Mouse (Mus musculus): ENCODE results near the gene Zfp39. TPM values are rescaled to one million over a fixed set of nuclear protein-coding genes. Genes with fewer than 3 reads are reported as not detected.
"Not testable (repeated sequence)": the region's sequence is repeated elsewhere in the genome, so short reads cannot be mapped to it uniquely, and the experiment has no call there.

The Zfp39 gene
- total RNA-seq, 2 experiments from 2014 or later: 6.0 to 6.5 TPM

DNA sequence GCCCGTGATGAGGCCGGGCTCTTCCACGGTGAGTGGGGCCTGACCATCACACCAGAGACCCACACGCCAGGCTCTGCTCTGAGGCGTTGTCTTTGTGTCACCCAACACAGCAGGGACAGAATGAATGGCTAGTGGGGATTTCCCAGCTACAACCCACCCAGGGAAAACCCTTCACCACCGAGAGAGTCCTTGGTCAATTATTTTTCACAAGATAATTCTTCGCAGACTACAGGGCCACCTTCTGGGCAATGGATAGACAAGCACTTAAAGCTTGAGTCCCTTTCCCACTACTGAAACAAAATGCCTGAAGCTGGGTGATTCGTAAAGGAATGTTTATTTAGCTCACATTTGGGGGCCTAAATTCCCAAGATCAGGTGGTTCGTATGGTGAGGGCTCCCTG, 18.4 kb upstream of the Zfp39 start:
- DNase-seq: no peak

DNA sequence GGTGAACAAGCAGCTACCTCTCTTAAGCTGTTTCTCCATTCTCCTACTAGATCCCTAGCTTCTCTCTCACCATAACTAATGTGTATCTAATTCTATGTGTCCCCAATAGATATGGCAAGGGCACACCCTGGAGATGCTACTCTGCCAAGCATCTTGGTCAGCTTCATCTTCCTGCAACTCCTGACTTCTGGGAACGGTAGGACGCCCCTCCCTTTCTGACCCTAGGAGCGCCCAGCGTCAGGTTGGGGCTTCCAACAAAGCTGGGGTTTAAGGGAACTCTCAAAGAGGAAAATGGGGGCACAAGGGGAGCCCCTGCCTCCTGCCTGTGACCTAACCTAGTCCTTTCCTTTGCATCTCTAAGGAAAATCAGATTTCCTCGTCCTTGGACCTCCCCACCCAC, 14.7 kb upstream of the Zfp39 start:
- no peak for DNase-seq

DNA sequence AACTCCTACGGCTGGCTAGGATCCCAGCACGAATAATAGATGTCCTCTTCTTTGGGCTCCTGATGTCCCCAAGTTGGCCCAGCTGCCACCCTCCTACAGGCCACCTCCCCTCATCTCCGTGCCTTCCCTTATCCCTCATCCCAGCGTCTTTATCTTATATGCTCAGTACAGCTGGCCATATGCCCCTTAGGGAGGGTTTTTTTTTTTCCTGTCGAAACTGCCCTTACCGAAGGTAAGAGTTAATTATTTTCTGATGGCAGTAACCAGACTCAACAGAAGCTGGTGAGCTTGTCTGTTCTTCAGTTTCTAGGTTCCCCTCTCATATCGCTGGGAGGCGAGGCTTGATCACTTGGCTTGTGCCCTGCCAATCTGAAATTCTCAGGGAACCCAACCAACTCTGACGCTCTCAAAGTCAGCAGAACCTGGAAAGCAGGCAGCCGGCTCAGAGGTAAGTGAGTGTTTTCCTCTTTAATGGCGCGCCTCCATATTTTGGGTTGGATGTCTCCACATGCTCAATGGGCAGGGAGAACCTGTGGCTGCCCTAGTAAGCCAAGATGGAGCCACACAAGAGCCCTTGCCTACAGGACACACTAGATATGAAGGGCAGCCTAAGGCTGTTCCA, 13.8 kb upstream of the Zfp39 start, which contains the start of gene Btnl10:
Btnl10 (plus strand) TSS at position 164 of the 622 bp plus-strand sequence.
- no peak for DNase-seq

DNA sequence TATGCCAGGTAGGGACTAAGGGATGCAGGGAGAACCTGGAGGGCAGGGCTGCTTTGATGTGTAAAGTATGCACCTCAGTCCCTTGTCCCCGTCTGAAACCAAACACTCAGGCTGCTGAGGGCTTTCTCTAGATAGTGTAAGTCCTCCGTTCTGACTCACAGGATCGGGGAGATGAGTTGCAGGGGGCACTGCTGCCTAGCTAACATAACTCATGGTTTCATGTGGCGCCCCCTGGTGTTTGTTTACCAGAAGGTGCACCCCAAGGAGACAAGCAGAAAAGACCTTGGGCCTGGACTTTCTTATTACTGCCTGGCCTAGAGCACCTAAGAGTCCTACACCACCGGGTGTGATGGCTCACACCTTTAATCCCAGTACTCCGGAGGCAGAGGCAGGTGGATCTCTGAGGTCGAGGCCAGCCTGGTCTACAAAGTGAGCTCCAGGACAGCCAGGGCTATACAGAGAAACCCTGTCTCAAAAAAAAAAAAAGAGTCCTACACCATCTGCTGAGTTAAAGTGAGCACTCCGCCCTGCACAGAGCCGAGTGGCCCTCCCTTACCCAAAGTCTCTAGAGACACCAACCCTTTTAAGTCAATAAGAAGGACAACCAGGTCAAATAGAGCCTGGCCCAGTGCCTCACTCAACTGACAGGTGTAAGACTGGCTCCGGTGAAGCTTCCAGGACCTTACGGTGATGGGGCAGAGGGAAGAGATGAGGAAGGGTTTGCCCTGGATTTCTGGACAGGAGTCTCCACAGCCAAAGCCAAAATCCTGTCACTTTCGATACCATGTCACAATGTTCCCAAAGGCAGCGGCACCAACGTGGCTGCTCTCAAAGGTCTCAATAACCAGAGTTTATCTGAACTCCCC, 13.1 kb upstream of the Zfp39 start:
- peak; percentile 49 for DNase-seq

DNA sequence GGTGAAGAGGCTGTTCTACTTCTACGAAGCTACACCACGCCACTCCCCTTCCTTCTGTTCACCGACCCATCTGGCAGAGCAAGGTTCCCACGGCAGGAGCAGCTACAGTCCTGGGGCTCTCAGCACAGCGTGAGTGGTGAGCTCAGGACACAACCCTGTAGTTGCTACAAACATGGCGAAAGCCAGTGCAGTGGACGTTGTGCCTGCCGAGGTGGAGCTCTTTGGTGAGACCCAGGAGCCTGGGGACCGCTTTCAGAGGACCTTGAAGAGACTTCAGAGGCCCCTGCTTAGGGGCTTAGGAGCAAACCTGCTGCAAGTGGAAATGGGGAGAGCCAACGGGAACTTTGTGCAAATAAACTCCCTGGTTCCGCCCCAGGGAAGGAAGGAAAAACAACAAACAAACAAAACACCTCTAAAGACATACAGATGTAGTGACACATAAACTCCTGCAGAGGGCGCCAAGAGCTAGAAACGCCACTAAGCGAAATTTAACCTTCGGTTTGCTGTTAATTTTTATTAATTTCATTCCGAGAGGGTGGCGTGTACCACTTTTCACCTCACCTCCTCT, 10.5 kb upstream of the Zfp39 start:
- DNase-seq: no peak

DNA sequence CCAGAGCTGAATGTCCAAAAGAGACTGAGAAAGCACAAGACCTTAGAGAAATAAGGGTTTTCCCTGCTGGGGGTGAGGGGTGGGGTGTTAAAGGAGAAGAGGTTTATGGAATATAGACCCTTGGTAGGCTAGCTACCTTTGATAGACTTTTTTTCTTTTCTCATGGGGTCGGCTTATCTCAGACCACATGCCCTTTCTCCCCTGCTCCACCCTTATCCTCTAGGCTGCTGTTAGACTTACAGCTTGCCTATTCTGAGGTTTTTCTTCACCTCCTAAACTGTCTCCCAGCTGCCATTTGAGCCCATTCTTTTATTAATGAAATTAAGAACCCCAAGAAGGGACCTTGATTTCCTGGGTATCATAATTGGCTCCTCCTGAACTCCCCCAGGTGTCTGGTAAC, 9.8 kb upstream of the Zfp39 start:
- no peak for DNase-seq

DNA sequence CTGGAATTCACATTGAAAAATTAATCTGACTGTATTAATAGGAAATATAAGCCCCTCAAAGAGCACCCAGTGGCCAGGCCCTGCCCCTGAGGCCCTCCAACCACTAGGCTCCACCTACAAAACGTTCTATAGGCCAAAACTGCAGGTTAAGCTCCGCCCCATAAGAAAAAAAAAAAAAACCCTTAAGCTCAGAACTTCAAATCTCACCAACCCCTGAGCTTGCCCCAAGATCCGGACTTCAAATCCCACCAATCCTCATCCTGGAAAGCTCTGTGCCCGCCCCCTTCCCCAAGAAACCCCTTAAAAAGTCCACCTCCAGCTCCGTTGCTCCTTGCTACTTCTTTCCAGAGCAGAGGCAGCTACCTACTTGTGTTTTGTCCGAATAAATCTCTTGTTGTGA, 813 bp upstream of the Zfp39 start:
- no peak for DNase-seq

DNA sequence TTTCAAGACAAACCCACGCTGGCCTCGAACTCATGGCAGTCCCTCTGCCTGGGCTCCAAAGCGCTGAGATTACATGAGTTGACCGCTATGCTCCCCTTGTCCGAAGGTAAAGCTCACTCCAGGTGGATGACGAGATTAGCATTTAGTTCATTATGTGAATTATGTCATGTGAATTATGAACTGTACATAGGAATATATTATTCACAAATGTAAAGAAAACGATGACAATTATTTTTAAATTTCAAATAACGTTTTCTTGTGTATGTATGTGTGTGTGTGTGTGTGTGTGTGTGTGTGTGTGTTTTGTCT, 339 bp upstream of the Zfp39 start:
- no peak for DNase-seq

DNA sequence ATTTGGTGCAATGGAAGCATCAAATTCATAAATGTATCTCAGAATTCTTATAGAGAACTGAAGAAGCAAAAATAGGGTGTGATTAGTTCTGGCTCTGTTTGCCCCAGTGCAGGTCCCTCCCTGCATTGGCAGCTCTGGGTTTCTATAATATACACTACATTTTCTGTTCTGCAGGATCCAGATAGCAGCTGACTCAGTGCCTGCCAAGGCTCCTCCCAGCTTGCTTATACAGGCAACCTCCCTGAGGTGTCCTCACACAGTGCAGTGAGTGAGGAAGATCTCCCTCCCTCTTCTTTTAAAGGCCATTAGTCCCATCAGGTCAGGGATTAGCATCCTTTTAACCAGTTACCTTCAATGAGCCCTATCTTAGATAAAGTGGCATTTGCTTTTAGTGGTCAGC, 2.9 kb downstream of the Zfp39 start:
- DNase-seq: no peak

DNA sequence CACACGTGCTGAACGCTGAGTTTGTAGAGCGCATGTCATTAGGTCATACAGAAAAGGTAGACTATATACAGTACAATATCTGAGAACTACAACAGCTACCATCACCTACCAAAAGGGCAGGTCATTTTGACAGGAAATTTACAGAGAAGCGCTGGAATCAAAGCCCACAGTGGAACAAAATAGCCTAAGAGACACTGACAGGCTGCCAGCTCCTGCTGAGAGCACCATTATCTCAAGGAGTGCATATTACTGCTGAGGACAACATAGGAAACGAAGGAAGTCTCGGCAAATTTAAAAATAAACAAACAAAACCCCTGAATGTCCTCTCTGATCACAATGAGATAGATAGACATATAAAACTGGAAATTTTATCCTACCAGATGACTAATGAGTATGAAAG, 6.5 kb downstream of the Zfp39 start:
- DNase-seq: no peak

DNA sequence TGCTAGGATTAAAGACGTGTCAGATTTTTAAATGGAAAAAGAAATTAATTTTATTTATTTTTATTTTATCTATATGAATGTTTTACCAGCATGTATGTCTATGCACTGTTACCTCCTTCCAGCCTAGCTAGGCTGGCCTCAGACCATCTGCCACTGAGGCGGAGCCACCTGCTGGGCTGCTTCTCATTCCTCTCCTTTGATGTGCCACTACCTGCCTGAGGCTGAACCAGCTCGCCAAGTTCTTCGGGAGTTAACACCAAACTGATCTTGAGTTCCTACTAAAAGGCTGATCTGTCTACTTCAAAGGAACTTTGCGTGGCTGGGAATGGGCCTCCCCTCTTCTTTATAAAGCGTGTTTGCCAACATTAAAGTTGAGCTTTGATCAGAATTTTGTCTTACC, 9.6 kb downstream of the Zfp39 start:
- DNase-seq: no peak

DNA sequence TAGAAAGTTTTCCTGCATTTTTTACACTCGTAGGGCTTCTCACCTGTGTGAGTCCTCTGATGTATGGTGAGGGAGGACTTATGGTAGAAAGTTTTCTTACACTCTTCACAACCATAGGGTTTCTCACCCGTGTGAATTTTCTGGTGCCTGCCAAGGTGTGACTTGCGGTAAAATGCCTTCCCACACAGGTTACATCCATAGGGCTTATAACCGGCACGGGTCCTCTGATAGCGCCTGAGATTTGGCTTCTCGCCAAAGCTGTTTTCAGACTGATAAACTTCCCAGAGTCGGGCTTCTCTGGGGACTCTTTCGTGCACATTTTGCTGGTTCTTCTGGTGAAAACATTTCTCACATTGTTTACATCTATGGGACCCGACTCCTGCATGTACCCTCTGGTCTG, 13.5 kb downstream of the Zfp39 start:
- no peak for DNase-seq

DNA sequence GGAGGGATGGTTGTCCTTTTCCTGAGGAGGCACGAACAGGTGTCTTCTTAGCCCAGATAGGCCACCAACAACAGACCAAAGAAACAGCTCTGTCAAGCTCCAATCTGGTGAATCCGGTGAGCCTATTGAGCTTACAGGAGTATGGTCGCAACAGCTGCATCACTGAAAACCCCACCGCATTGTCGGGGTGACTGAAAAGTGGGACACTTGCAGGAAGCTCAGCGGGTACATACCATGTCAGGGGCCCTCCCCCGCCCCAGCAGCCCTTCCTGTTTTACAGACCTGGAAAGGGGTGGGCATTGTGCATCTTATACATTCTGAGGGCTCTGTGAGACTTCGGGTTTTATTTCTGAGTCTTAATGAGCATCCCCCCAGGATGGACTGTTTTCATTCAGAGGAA, 20.3 kb downstream of the Zfp39 start:
- DNase-seq: no peak

DNA sequence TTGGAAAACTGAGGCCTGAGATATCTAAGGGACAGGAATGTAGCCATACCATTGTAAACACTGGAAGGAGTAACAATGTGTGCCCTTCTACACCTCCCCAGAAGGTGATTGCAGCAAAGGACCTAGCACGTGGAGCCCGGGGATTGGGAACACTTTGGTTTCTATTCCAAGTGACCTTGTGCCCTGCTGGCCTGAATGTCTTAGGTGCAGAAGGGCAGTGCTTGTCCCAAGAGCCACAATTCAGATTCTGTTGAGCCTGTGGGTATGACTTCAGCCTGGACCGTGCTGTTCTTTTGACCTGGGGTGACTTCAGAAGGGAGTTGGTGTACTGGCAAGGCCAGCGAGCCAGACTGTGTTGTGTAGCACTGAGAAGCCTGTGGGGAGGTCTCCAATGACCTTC, 33.1 kb downstream of the Zfp39 start:
- no peak for DNase-seq

DNA sequence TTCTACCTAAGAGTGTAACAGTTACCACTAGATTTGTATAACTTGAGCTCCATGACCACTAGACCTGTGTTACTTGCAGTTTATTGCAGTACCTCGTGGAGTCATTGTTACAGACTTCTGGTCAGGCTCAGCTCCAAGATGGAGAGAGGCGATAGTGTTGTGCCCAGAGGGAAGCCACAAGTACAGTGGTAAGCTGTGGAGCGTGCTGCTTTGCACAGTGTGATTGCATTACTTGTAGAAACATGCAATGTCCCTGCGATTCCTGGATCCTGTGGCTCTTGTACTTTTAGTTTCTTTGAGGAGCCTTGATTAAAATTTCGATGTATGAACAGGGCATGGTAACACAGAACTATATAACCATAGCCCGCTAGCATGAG, 36.1 kb downstream of the Zfp39 start:
- no peak for DNase-seq

DNA sequence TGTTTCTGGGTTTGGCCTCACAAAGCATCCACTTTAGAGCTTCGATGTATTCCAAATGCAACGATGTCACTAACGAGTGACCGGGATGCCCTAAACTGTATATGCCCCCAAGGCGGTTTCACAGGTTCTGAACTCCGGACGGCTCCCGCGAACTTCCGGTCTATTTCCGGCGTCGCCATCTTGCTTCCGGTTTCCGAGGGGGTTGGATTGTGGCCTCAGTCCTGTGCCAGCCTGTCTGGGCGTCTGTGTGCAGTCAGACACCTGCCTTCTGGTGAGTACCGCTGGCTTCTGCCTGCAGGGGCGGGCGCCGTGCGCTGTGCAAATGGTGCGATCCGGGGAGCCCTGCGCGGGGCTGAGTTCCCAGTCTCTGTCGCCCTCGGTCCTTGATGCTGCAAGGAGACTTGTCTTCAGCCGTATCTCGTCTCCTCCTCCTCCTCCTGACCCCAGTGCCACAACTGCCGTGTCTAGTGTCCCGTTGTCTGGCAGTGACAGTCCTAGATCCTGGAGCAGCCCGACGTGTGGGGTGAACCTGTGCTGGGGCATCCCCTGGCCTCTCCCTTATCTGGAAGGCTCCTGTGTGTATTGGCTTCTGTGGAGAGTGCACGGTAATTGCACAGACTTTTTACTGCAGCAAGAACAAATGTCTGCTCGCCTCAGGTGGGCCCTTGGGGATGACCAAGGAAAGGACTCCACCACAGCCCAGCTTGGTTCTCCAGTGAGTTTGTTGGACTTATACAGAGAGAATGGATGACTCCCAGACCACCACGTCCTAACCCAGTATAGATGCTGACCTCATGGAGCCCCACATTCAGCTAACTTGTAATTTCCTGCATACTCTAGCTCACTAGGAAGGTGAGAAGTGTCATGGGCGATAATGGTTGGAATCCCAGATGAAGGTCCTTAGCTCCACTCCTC, 36.7 kb downstream of the Zfp39 start, which contains the start of gene 2810021J22Rik:
2810021J22Rik (plus strand) TSS at position 178 of the 915 bp plus-strand sequence.
- DNase-seq: peak; percentile 65

DNA sequence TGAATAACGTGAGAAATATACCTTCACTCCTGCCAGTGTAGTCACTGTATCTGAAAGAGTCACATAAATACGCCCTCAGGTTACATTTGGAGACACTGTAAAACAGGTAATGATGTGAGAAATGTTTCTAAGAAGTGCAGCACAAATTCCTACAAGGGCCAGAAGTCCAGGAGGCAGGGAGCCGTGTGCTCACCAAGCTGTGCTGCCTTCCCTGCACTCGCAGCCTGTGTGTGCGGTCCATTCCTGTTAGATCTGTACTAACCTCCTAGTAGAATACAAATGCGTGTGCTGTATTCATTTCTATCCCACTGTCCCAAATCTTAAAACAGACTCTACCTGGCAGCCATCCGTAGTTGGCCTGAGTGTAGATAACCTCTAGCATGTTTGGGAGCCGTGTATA, 43.3 kb downstream of the Zfp39 start:
- DNase-seq: no peak

DNA sequence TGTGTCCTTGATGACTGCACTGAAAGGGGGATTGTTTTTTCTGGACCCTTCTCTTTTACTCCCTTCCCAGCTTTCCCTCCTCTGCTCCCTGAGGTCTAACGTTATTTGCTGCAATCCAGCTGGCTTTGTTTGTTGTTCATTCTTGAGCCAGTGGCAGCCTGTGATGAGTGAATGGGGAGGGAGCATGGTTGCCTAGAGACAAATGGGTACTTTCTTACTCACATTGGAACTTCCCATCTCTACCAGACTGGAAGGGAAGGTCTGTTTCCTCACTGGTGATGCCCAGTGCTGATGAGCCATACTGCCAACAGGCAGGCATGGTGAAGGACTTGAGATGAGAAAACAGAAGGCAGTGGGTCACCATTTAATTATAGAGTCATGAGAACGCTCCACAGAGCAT, 54.3 kb downstream of the Zfp39 start:
- DNase-seq: no peak

DNA sequence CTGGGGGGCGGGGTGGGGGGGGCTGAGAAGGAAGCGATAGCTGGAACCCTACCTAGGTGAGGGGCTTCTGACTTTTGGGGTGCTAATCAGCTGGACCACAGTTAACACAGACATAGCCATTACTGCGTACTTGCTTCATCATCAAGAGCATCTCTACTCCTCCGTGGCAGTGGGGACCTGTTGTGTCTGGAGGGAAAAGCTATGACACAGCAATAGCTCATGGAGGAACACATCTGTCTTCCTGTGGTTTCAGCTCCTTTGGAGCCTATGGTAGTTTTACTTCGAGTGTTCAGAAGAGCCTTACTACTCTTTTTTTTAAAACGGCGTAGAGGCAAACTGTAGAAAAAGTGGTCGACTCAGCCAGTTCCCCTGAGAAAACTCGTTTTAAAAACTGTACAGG, 56.4 kb downstream of the Zfp39 start:
- no peak for DNase-seq

DNA sequence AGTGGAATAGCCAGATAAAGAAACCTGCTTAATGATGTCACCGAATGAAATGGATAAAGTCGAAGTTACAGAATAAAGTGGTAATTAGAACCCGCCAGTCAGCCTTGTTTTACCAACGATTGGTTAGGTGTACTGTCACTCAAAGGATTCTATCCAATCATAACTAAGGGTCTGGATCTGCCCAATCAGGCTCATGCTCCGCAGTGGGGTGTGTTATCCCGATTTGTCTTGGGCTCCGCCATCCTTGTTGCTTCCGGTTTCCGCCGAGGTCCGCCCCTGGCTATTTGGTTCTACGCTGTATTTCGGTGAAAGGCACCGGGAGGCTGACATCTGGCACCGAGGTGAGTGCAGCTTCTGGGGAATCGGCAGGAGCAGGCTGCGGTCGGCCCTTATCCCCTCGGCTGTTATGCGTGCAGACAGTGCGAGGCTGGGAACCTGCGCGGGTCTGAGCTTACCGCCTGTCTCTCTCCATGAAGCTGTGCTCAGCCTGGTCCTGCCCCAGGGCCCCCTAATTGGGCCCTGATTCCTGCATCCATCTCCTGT, 57.0 kb downstream of the Zfp39 start, which contains the start of gene Gm12258:
Gm12258 (plus strand) TSS at position 240 of the 543 bp plus-strand sequence.
- peak; percentile 64 for DNase-seq

DNA sequence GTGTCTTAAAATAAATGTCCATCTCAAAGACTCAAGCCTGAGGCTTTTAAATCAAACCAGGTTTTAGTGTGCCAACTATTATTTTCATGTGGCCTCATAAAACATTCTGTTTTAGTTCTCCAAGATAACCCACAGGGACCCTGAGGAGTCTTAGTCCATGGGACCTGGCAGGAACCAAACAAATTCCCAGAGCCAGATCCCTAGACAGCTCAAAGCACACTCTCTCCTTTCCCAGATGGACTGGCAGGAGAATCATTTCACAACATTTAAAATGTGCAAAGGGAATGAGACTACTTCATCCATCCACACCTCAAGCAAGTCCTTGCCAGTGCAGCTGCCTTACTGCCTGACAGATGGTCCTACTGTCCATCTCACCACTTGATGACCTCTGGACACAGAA, 65.1 kb downstream of the Zfp39 start, which contains the start of gene Olfr311:
Olfr311 (plus strand) TSS at position 301 of the 400 bp plus-strand sequence.
- not testable (repeated sequence) for DNase-seq
